Mouse (Mus musculus) adrenal gland, postnatal 25 days (tissue): ENCODE data around the gene Mapk3. TPM values are rescaled to one million over a fixed set of nuclear protein-coding genes. Genes with fewer than 3 reads are reported as not detected.
"Not testable (repeated sequence)": the region's sequence is repeated elsewhere in the genome, so short reads cannot be mapped to it uniquely, and the experiment has no call there.

Experiments
- DNase-seq: peaks from one replicate; pipeline ENCODE4 v3.0.0; 2021; ENCODE audit warnings: mixed read lengths
- total RNA-seq: library from RNA; stranded (reverse); gene quantifications from 2 replicates; pipeline ENCODE4 v1.2.3, GENCODE M21; 2021

Mapk3 gene
- total RNA-seq, 1 experiment from 2014 or later, result 170 TPM

GRCm38 (mm10) chr7:126759672-126760390 lies 430 bp downstream of the Mapk3 start:
- peak; percentile 10 for DNase-seq

GRCm38 (mm10) chr7:126760391-126760802 lies 996 bp downstream of the Mapk3 start:
- DNase-seq, result peak; percentile 49

- no peak for DNase-seq
These were observed 1.6 kb downstream of the Mapk3 start for GRCm38 (mm10) chr7:126760956-126761355.

- no peak for DNase-seq
These were observed 2.2 kb downstream of the Mapk3 start for GRCm38 (mm10) chr7:126761529-126762067.

- DNase-seq, result no peak
These were observed 3.1 kb downstream of the Mapk3 start for GRCm38 (mm10) chr7:126762471-126763008.

- no peak for DNase-seq
These were observed 6.1 kb downstream of the Mapk3 start for GRCm38 (mm10) chr7:126765540-126765939.

- no peak for DNase-seq
These were observed 6.8 kb downstream of the Mapk3 start, which contains the start of gene Gdpd3 for GRCm38 (mm10) chr7:126766201-126766600. TSS of gene Gdpd3 (plus strand) at chr7:126766334.

GRCm38 (mm10) chr7:126767001-126767400 lies 7.6 kb downstream of the Mapk3 start:
- no peak for DNase-seq

GRCm38 (mm10) chr7:126770784-126771183 lies 11.4 kb downstream of the Mapk3 start:
- DNase-seq, result no peak

- no peak for DNase-seq
These were observed 13.9 kb downstream of the Mapk3 start for GRCm38 (mm10) chr7:126773351-126773750.

- no peak for DNase-seq
These were observed 15.1 kb downstream of the Mapk3 start for GRCm38 (mm10) chr7:126774463-126774862.

GRCm38 (mm10) chr7:126775185-126775977 lies 16.0 kb downstream of the Mapk3 start:
- no peak for DNase-seq

GRCm38 (mm10) chr7:126775978-126776234 lies 16.5 kb downstream of the Mapk3 start:
- no peak for DNase-seq

- DNase-seq, result peak; percentile 97
These were observed 17.2 kb downstream of the Mapk3 start, which contains the start of gene Ypel3 for GRCm38 (mm10) chr7:126776598-126777057. TSS of gene Ypel3 (plus strand) at chr7:126776955.

- DNase-seq, result no peak
These were observed 18.1 kb downstream of the Mapk3 start for GRCm38 (mm10) chr7:126777476-126777875.

- DNase-seq, result no peak
These were observed 18.7 kb downstream of the Mapk3 start for GRCm38 (mm10) chr7:126778147-126778546.

- DNase-seq, result not testable (repeated sequence)
These were observed 19.7 kb downstream of the Mapk3 start for GRCm38 (mm10) chr7:126779101-126779500.

- peak; percentile 91 for DNase-seq
These were observed 20.9 kb downstream of the Mapk3 start for GRCm38 (mm10) chr7:126779983-126780970.

- DNase-seq, result no peak
These were observed 21.7 kb downstream of the Mapk3 start, which contains the start of gene Tbx6 for GRCm38 (mm10) chr7:126780971-126781635. TSS of gene Tbx6 (plus strand) at chr7:126781483.

- DNase-seq, result no peak
These were observed 22.4 kb downstream of the Mapk3 start for GRCm38 (mm10) chr7:126781661-126782370.
